Mouse (Mus musculus) lung, embryonic 14.5 days (tissue): ENCODE measurements at regions not wholly inside any gene's neighbourhood (a gene's known extent, or its start where the extent isn't known, plus 50 kb on each side); places are given as distances from the start of the nearest gene placed in this dataset.

ENCODE experiments used
- ATAC-seq: fragments of 200-750 bp; cut with Nextera tagmentation; 2 replicates; pipeline ENCODE4 v1.8.0; 2017; ENCODE audit warnings: mild to moderate bottlenecking, moderate TSS enrichment, moderate library complexity; ENCODE audit not compliant: insufficient read depth
- DNase-seq: peaks from one replicate; pipeline ENCODE4 v3.0.0-alpha.2; 2015
- H3K27ac ChIP-seq: fragments of 300-500 bp; sonication (generic); 2 replicates; pipeline ENCODE4 v1.5.1; 2014; ENCODE audit warnings: low read depth, mild to moderate bottlenecking, moderate library complexity
- H3K27me3 ChIP-seq: fragments of 300-500 bp; sonication (generic); 2 replicates; pipeline ENCODE4 v1.6.1; 2014; ENCODE audit warnings: low read length, control low read depth; ENCODE audit not compliant: insufficient read depth
- H3K36me3 ChIP-seq: fragments of 300-500 bp; sonication (generic); 2 replicates; pipeline ENCODE4 v1.6.1; 2014; ENCODE audit warnings: control low read depth; ENCODE audit not compliant: insufficient read depth
- H3K4me1 ChIP-seq: fragments of 300-500 bp; sonication (generic); 2 replicates; pipeline ENCODE4 v1.6.1; 2014; ENCODE audit warnings: antibody characterized with exemption, control low read depth; ENCODE audit not compliant: insufficient read depth
- H3K4me2 ChIP-seq: fragments of 300-500 bp; sonication (generic); 2 replicates; pipeline ENCODE4 v1.6.1; 2014; ENCODE audit warnings: mild to moderate bottlenecking
- H3K4me3 ChIP-seq: fragments of 300-500 bp; sonication (generic); 2 replicates; pipeline ENCODE4 v1.5.1; 2014; ENCODE audit warnings: low read depth, low read length
- H3K9ac ChIP-seq: fragments of 300-500 bp; sonication (generic); 2 replicates; pipeline ENCODE4 v1.6.1; 2014
- H3K9me3 ChIP-seq: fragments of 300-500 bp; sonication (generic); 2 replicates; pipeline ENCODE4 v1.6.1; 2016; ENCODE audit warnings: low read depth, low read length, control low read depth
- CTCF ChIP-seq: IDR thresholded peaks from 2 replicates; pipeline ENCODE4 v1.5.1; 2016; ENCODE audit warnings: antibody characterized with exemption, low read depth
- WGBS: fragments of 180-500 bp; shearing (Covaris S2); extraction: QIAGEN DNeasy Blood & Tissue Kit; methylation state at CpG from one replicate; pipeline ENCODE4 v1.1.7; 2014; 5-methylcytosine and 5-hydroxymethylcytosine counted together

GRCm38 (mm10) chr16:46807476-46807875 is 309.2 kb upstream of the Nectin3 start:
- H3K4me2 ChIP-seq: no peak overlapping the region
- no peak overlapping the region for H3K27ac ChIP-seq
- H3K36me3 ChIP-seq: no peaks in the 10 kb centered on the region
- no peaks in the 10 kb centered on the region for H3K27me3 ChIP-seq
- WGBS: 90% methylated on average over 2 of the region's 2 CpGs
- TF ChIP-seq CTCF: no peak
- DNase-seq: no peak
- no peak overlapping the region for H3K4me3 ChIP-seq
- H3K4me1 ChIP-seq: no peaks in the 10 kb centered on the region
- H3K9ac ChIP-seq: no peak overlapping the region
- ATAC-seq: no peak
- no peaks in the 10 kb centered on the region for H3K9me3 ChIP-seq

- no peak for ATAC-seq
- TF ChIP-seq CTCF: no peak
Measured at GRCm38 (mm10) chr16:46776367-46776766, 278.0 kb upstream of the Nectin3 start.

GRCm38 (mm10) chr16:46769383-46769782 is 271.1 kb upstream of the Nectin3 start:
- no peak for DNase-seq
- no peak for ATAC-seq
- 48% methylated on average over 4 of the region's 4 CpGs for WGBS

More at GRCm38 (mm10) chr16:46776367-46776766, 278.0 kb upstream of the Nectin3 start:
- no peak for DNase-seq
- H3K4me1 ChIP-seq: no peaks in the 10 kb centered on the region
- H3K4me3 ChIP-seq: no peak overlapping the region
- WGBS: 25% methylated on average over 5 of the region's 5 CpGs
- H3K36me3 ChIP-seq: no peaks in the 10 kb centered on the region
- no peaks in the 10 kb centered on the region for H3K9me3 ChIP-seq
- H3K27ac ChIP-seq: no peak overlapping the region
- no peak overlapping the region for H3K4me2 ChIP-seq
- no peaks in the 10 kb centered on the region for H3K27me3 ChIP-seq
- H3K9ac ChIP-seq: no peak overlapping the region

GRCm38 (mm10) chr16:46768376-46768775 is 270.1 kb upstream of the Nectin3 start:
- Histone ChIP-seq H3K27me3 (no peaks in the 10 kb centered on the region), H3K4me1 (no peaks in the 10 kb centered on the region), H3K9ac (no peak overlapping the region), H3K36me3 (no peaks in the 10 kb centered on the region), H3K9me3 (no peaks in the 10 kb centered on the region), H3K27ac (no peak overlapping the region), H3K4me3 (no peak overlapping the region), H3K4me2 (no peak overlapping the region)
- ATAC-seq (no peak), DNase-seq (no peak)
- WGBS: 53% methylated on average over 1 of the region's 1 CpGs
- no peak for TF ChIP-seq CTCF

More at GRCm38 (mm10) chr16:46769383-46769782, 271.1 kb upstream of the Nectin3 start:
- Histone ChIP-seq H3K27me3 (no peaks in the 10 kb centered on the region), H3K4me1 (no peaks in the 10 kb centered on the region), H3K36me3 (no peaks in the 10 kb centered on the region), H3K9ac (no peak overlapping the region), H3K27ac (no peak overlapping the region), H3K9me3 (no peaks in the 10 kb centered on the region), H3K4me2 (no peak overlapping the region), H3K4me3 (no peak overlapping the region)
- TF ChIP-seq CTCF: no peak

- TF ChIP-seq CTCF: no peak
- no peak overlapping the region for H3K9ac ChIP-seq
- no peaks in the 10 kb centered on the region for H3K9me3 ChIP-seq
- 77% methylated on average over 4 of the region's 4 CpGs for WGBS
- H3K27me3 ChIP-seq: no peaks in the 10 kb centered on the region
- no peak overlapping the region for H3K27ac ChIP-seq
- no peak overlapping the region for H3K4me2 ChIP-seq
- DNase-seq: no peak
- H3K4me3 ChIP-seq: no peak overlapping the region
- no peak for ATAC-seq
- no peaks in the 10 kb centered on the region for H3K4me1 ChIP-seq
- H3K36me3 ChIP-seq: no peaks in the 10 kb centered on the region
Measured at GRCm38 (mm10) chr16:46735140-46735539, 236.8 kb upstream of the Nectin3 start.

- Histone ChIP-seq H3K4me3 (no peak overlapping the region), H3K27me3 (no peaks in the 10 kb centered on the region), H3K36me3 (no peaks in the 10 kb centered on the region), H3K27ac (no peak overlapping the region), H3K9ac (no peak overlapping the region), H3K9me3 (no peaks in the 10 kb centered on the region), H3K4me2 (no peak overlapping the region), H3K4me1 (no peaks in the 10 kb centered on the region)
- no peak for ATAC-seq
- WGBS: 72% methylated on average over 3 of the region's 3 CpGs
- DNase-seq: no peak
- no peak for TF ChIP-seq CTCF
Measured at GRCm38 (mm10) chr16:46728424-46728823, 230.1 kb upstream of the Nectin3 start.

- WGBS: 86% methylated on average over 4 of the region's 4 CpGs
- TF ChIP-seq CTCF: no peak
- Histone ChIP-seq H3K4me3 (no peak overlapping the region), H3K36me3 (no peaks in the 10 kb centered on the region), H3K4me1 (no peaks in the 10 kb centered on the region), H3K9ac (no peak overlapping the region), H3K27ac (no peak overlapping the region), H3K4me2 (no peak overlapping the region), H3K27me3 (no peaks in the 10 kb centered on the region), H3K9me3 (no peaks in the 10 kb centered on the region)
- ATAC-seq: no peak
- no peak for DNase-seq
Measured at GRCm38 (mm10) chr16:46723660-46724059, 225.3 kb upstream of the Nectin3 start.

- Histone ChIP-seq H3K9ac (no peak overlapping the region), H3K4me1 (no peaks in the 10 kb centered on the region), H3K4me3 (no peak overlapping the region), H3K27ac (no peak overlapping the region), H3K4me2 (no peak overlapping the region), H3K9me3 (no peaks in the 10 kb centered on the region), H3K27me3 (no peaks in the 10 kb centered on the region), H3K36me3 (no peaks in the 10 kb centered on the region)
- WGBS: 85% methylated on average over 3 of the region's 3 CpGs
- DNase-seq: no peak
- no peak for TF ChIP-seq CTCF
- ATAC-seq: no peak
Measured at GRCm38 (mm10) chr16:46679787-46680186, 181.5 kb upstream of the Nectin3 start.
